Mouse (Mus musculus) MEL (cell line): ENCODE data around the gene Arhgef3. TPM values are rescaled to one million over a fixed set of nuclear protein-coding genes. Genes with fewer than 3 reads are reported as not detected.

Experiments
- DNase-seq: peaks from one replicate; pipeline ENCODE4 v3.0.0; 2011; ENCODE audit warnings: low read depth, low spot score
- H3K27ac ChIP-seq: 2 replicates; pipeline ENCODE4 v1.5.1; 2012; ENCODE audit warnings: low read depth, mild to moderate bottlenecking, control low read depth, low read length, moderate library complexity; ENCODE audit not compliant: control insufficient read depth
- H3K27me3 ChIP-seq, 2 experiments: fragments of 150-350 bp in 1 of 2; sonication (generic) in 1 of 2; 2 replicates each; pipeline ENCODE4 v1.6.1; 2012; ENCODE audit warnings: low read length in 2 of 2, mild to moderate bottlenecking in 2 of 2, improper control_type of control experiment in 1 of 2, moderate library complexity in 1 of 2; ENCODE audit not compliant: insufficient read depth in 2 of 2, control insufficient read depth in 1 of 2
- H3K36me3 ChIP-seq, 2 experiments: 2 replicates each; pipeline ENCODE4 v1.6.1; 2012 to 2014; ENCODE audit warnings: low read length in 2 of 2, improper control_type of control experiment in 1 of 2, inconsistent platforms in 1 of 2, mild to moderate bottlenecking in 1 of 2; ENCODE audit not compliant: insufficient read depth in 2 of 2, control insufficient read depth in 1 of 2
- H3K4me1 ChIP-seq, 2 experiments: fragments of 150-350 bp in 1 of 2; sonication (generic) in 1 of 2; 2 replicates each; pipeline ENCODE4 v1.6.1; 2012; ENCODE audit warnings: low read length in 2 of 2, improper control_type of control experiment in 1 of 2, mild to moderate bottlenecking in 1 of 2; ENCODE audit not compliant: insufficient read depth in 2 of 2, control insufficient read depth in 1 of 2
- H3K4me3 ChIP-seq, 2 experiments: fragments of 150-350 bp in 1 of 2; sonication (generic) in 1 of 2; 2 replicates each; pipeline ENCODE4 v1.5.1; 2012; ENCODE audit warnings: low read depth in 2 of 2, low read length in 2 of 2, mild to moderate bottlenecking in 2 of 2, moderate library complexity in 2 of 2, control low read depth in 1 of 2, improper control_type of control experiment in 1 of 2; ENCODE audit not compliant: control insufficient read depth in 1 of 2, insufficient read depth in 1 of 2
- H3K79me2 ChIP-seq: 2 replicates; pipeline ENCODE4 v1.6.1; 2012; ENCODE audit warnings: mild to moderate bottlenecking, low read length, moderate library complexity; ENCODE audit not compliant: control insufficient read depth, poor library complexity, insufficient read depth
- H3K9ac ChIP-seq: 2 replicates; pipeline ENCODE4 v1.6.1; 2012; ENCODE audit warnings: low read depth, mild to moderate bottlenecking, control low read depth, low read length, moderate library complexity; ENCODE audit not compliant: control insufficient read depth, poor library complexity, severe bottlenecking
- H3K9me3 ChIP-seq: fragments of 150-350 bp; sonication (generic); replicated peaks from 2 replicates; pipeline ENCODE4 v1.6.1; 2012; ENCODE audit warnings: mild to moderate bottlenecking, low read length, improper control_type of control experiment, moderate library complexity; ENCODE audit not compliant: insufficient read depth
- BHLHE40 ChIP-seq: IDR thresholded peaks from 2 replicates; pipeline ENCODE4 v1.6.1; 2012; ENCODE audit warnings: low read depth, mild to moderate bottlenecking, inconsistent platforms, low read length, improper control_type of control experiment, borderline replicate concordance
- E2F4 ChIP-seq: IDR thresholded peaks from 2 replicates; pipeline ENCODE4 v1.6.1; 2011; ENCODE audit warnings: low read depth, low read length, improper control_type of control experiment, borderline replicate concordance
- ELF1 ChIP-seq: IDR thresholded peaks from 2 replicates; pipeline ENCODE4 v1.6.1; 2014; ENCODE audit warnings: low read depth, mild to moderate bottlenecking, inconsistent platforms, low read length, improper control_type of control experiment, moderate library complexity
- ETS1 ChIP-seq: IDR thresholded peaks from 2 replicates; pipeline ENCODE4 v1.6.1; 2012; ENCODE audit warnings: low read depth, mild to moderate bottlenecking, inconsistent platforms, low read length, improper control_type of control experiment, moderate library complexity
- HCFC1 ChIP-seq: IDR thresholded peaks from 2 replicates; pipeline ENCODE4 v1.6.1; 2012; ENCODE audit warnings: low read depth, mild to moderate bottlenecking, inconsistent platforms, low read length, improper control_type of control experiment, moderate library complexity
- KAT2A ChIP-seq: conservative IDR thresholded peaks from 2 replicates; pipeline ENCODE4 v1.6.1; 2012; ENCODE audit warnings: low read depth, low read length, improper control_type of control experiment, inconsistent platforms
- MAFK ChIP-seq: IDR thresholded peaks from 2 replicates; pipeline ENCODE4 v1.6.1; 2011; ENCODE audit warnings: low read depth, mild to moderate bottlenecking, low read length, improper control_type of control experiment, borderline replicate concordance
- MAX ChIP-seq: IDR thresholded peaks from 2 replicates; pipeline ENCODE4 v1.6.1; 2011; ENCODE audit warnings: low read length, improper control_type of control experiment
- MAZ ChIP-seq: IDR thresholded peaks from 2 replicates; pipeline ENCODE4 v1.6.1; 2012; ENCODE audit warnings: low read depth, mild to moderate bottlenecking, inconsistent platforms, low read length, improper control_type of control experiment
- MEF2A ChIP-seq: IDR thresholded peaks from 2 replicates; pipeline ENCODE4 v1.6.1; 2014; ENCODE audit warnings: low read depth, mild to moderate bottlenecking, inconsistent platforms, low read length, improper control_type of control experiment; ENCODE audit not compliant: poor library complexity, insufficient replicate concordance, severe bottlenecking; ENCODE audit errors: extremely low read depth
- MXI1 ChIP-seq: IDR thresholded peaks from 2 replicates; pipeline ENCODE4 v1.6.1; 2011; ENCODE audit warnings: mild to moderate bottlenecking, low read depth, low read length, improper control_type of control experiment
- MYB ChIP-seq: IDR thresholded peaks from 2 replicates; pipeline ENCODE4 v1.6.1; 2011; ENCODE audit warnings: mild to moderate bottlenecking, low read depth, low read length, improper control_type of control experiment
- MYC ChIP-seq: IDR thresholded peaks from 2 replicates; pipeline ENCODE4 v1.6.1; 2011; ENCODE audit warnings: low read depth, mild to moderate bottlenecking, low read length, improper control_type of control experiment, moderate library complexity
- NELFE ChIP-seq: IDR thresholded peaks from 2 replicates; pipeline ENCODE4 v1.6.1; 2011; ENCODE audit warnings: low read depth, low read length, improper control_type of control experiment
- NRF1 ChIP-seq: IDR thresholded peaks from 2 replicates; pipeline ENCODE4 v1.6.1; 2014; ENCODE audit warnings: low read depth, mild to moderate bottlenecking, inconsistent platforms, low read length, improper control_type of control experiment, moderate library complexity; ENCODE audit not compliant: poor library complexity, insufficient read depth, severe bottlenecking
- POLR2AphosphoS2 ChIP-seq: IDR thresholded peaks from 2 replicates; pipeline ENCODE4 v1.6.1; 2011; ENCODE audit warnings: low read length, improper control_type of control experiment
- POLR2AphosphoS5 ChIP-seq: IDR thresholded peaks from 2 replicates; pipeline ENCODE4 v1.6.1; 2012; ENCODE audit warnings: low read depth, borderline replicate concordance, mild to moderate bottlenecking, inconsistent platforms, low read length, moderate library complexity, mixed read lengths
- RAD21 ChIP-seq: IDR thresholded peaks from 2 replicates; pipeline ENCODE4 v1.6.1; 2011; ENCODE audit warnings: mild to moderate bottlenecking, low read depth, low read length, improper control_type of control experiment
- RCOR1 ChIP-seq: IDR thresholded peaks from 2 replicates; pipeline ENCODE4 v1.6.1; 2012; ENCODE audit warnings: low read depth, mild to moderate bottlenecking, inconsistent platforms, low read length, improper control_type of control experiment
- SIN3A ChIP-seq: IDR thresholded peaks from 2 replicates; pipeline ENCODE4 v1.6.1; 2012; ENCODE audit warnings: low read length, improper control_type of control experiment, inconsistent platforms
- TAL1 ChIP-seq: IDR thresholded peaks from 2 replicates; pipeline ENCODE4 v1.6.1; 2012; ENCODE audit warnings: mild to moderate bottlenecking, inconsistent platforms, low read length, moderate library complexity, mixed read lengths
- TBP ChIP-seq: IDR thresholded peaks from 2 replicates; pipeline ENCODE4 v1.8.0; 2011; ENCODE audit warnings: low read depth, low read length, improper control_type of control experiment
- TCF12 ChIP-seq: IDR thresholded peaks from 2 replicates; pipeline ENCODE4 v1.6.1; 2014; ENCODE audit warnings: low read depth, mild to moderate bottlenecking, inconsistent platforms, low read length, improper control_type of control experiment, moderate library complexity
- UBTF ChIP-seq: IDR thresholded peaks from 2 replicates; pipeline ENCODE4 v1.6.1; 2012; ENCODE audit warnings: low read depth, mild to moderate bottlenecking, inconsistent platforms, low read length, improper control_type of control experiment, moderate library complexity, borderline replicate concordance; ENCODE audit not compliant: insufficient read depth
- USF1 ChIP-seq: IDR thresholded peaks from 2 replicates; pipeline ENCODE4 v1.6.1; 2014; ENCODE audit warnings: low read depth, mild to moderate bottlenecking, inconsistent platforms, low read length, improper control_type of control experiment, moderate library complexity
- USF2 ChIP-seq, 2 experiments: IDR thresholded peaks; 2 replicates each; pipeline ENCODE4 v1.6.1; 2011 to 2012; ENCODE audit warnings: improper control_type of control experiment in 2 of 2, low read length in 2 of 2, borderline replicate concordance in 1 of 2, inconsistent platforms in 1 of 2, low read depth in 1 of 2, mild to moderate bottlenecking in 1 of 2; ENCODE audit not compliant: insufficient read depth in 1 of 2
- ZC3H11A ChIP-seq: IDR thresholded peaks from 2 replicates; pipeline ENCODE4 v1.6.1; 2012; ENCODE audit warnings: low read depth, mild to moderate bottlenecking, inconsistent platforms, low read length, improper control_type of control experiment
- ZKSCAN1 ChIP-seq: IDR thresholded peaks from 2 replicates; pipeline ENCODE4 v1.6.1; 2012; ENCODE audit warnings: low read depth, mild to moderate bottlenecking, inconsistent platforms, low read length, improper control_type of control experiment, moderate library complexity
- ZMIZ1 ChIP-seq: IDR thresholded peaks from 2 replicates; pipeline ENCODE4 v1.6.1; 2012; ENCODE audit warnings: low read depth, mild to moderate bottlenecking, inconsistent platforms, low read length, improper control_type of control experiment, moderate library complexity
- ZNF384 ChIP-seq: IDR thresholded peaks from 2 replicates; pipeline ENCODE4 v1.6.1; 2012; ENCODE audit warnings: low read depth, mild to moderate bottlenecking, inconsistent platforms, low read length, improper control_type of control experiment
- polyA plus RNA-seq, 2 experiments: library from polyadenylated mRNA; stranded (reverse) in 1 of 2; unstranded in 1 of 2; fragments of >175 nt in 1 of 2; fragments of >200 nt in 1 of 2; gene quantifications; 2 replicates each; pipeline versions ENCODE4 v1.2.1 to v1.2.4; 2012; ENCODE audit warnings: low replicate concordance in 2 of 2, low read depth in 1 of 2; ENCODE audit not compliant: insufficient read length in 2 of 2, insufficient read depth in 1 of 2, missing spikeins in 1 of 2
- total RNA-seq: library from RNA; depleted of rRNA; stranded (reverse); fragments of 300-350 nt; gene quantifications from 2 replicates; pipeline ENCODE4 v1.2.3, GENCODE M21; 2012

Gene Arhgef3
- total and polyA plus RNA-seq, 3 experiments, result 2.1 to 2.7 TPM; not detected in 1

GRCm38 (mm10) chr14:27174831-27175301, 60.2 kb downstream of the Arhgef3 start:
- no peak overlapping the region for H3K9ac ChIP-seq
- H3K4me1 ChIP-seq, result no peaks in the 10 kb centered on the region
- TF ChIP-seq TCF12 (no peak), ETS1 (no peak), MAZ (no peak), MEF2A (no peak), ZMIZ1 (no peak), RCOR1 (no peak), SIN3A (no peak), ZNF384 (no peak), POLR2AphosphoS2 (no peak), NELFE (no peak), USF1 (no peak), RAD21 (no peak), USF2 (IDR thresholded peaks at IDR 0.05; ENCODE audit: borderline replicate concordance in 1 of 2, insufficient read depth in 1 of 2, low read depth in 1 of 2, low read length in 2 of 2) (no peak), ZC3H11A (no peak), ZKSCAN1 (no peak), MYC (no peak), UBTF (no peak), E2F4 (no peak), MAFK (no peak), TBP (no peak)
- H3K27me3 ChIP-seq, result no peaks in the 10 kb centered on the region
- H3K4me3 ChIP-seq, result no peak overlapping the region
- no peaks in the 10 kb centered on the region for H3K9me3 ChIP-seq
- no peak overlapping the region for H3K27ac ChIP-seq
- H3K79me2 ChIP-seq, result no peaks in the 10 kb centered on the region
- no peak for DNase-seq
- H3K36me3 ChIP-seq, result no peaks in the 10 kb centered on the region

DNA sequence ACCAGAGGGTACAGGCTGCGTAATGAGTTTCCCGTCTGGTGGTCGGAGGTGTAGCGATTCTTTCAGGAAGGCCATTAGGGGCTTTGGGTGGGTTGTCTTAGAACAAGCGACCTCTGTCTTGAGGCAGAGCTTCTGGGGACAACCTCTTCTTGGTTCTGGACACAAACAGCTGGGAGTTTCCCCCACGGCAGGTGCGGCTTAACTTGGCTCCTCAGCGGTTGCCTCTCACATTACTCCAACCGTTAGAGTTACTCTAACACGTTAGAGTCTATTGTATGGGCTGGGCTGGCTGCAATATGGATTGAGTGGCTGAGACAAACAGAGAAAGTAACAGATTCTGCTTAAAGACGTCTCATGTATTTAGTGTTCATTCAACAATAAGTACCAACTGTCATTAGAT, 60.6 kb downstream of the Arhgef3 start:
- Histone ChIP-seq H3K9me3 (no peaks in the 10 kb centered on the region), H3K27ac (no peak overlapping the region), H3K36me3 (no peaks in the 10 kb centered on the region), H3K4me3 (no peak overlapping the region), H3K27me3 (no peaks in the 10 kb centered on the region), H3K4me1 (no peaks in the 10 kb centered on the region), H3K9ac (no peak overlapping the region), H3K79me2 (no peaks in the 10 kb centered on the region)
- DNase-seq, result no peak
- TF ChIP-seq ZKSCAN1 (no peak), MYC (no peak), NELFE (no peak), TAL1 (no peak), ETS1 (no peak), KAT2A (no peak), RCOR1 (no peak), HCFC1 (no peak), ELF1 (no peak), POLR2AphosphoS5 (no peak), TBP (no peak), MAX (no peak), BHLHE40 (no peak), NRF1 (no peak), MAZ (no peak), POLR2AphosphoS2 (no peak), MXI1 (no peak), RAD21 (no peak), MYB (no peak)
